8 mouse cellular contexts compared by ENCODE assay signal in genomic region chr6:5383336-5384177, GRCm38 (mm10). TPM values are rescaled to one million over a fixed set of nuclear protein-coding genes. Genes with fewer than 3 reads are reported as not detected.
DNase-seq lines count a peak whose midpoint lies in the region; ATAC-seq and TF ChIP-seq lines count a peak whose summit lies in the region.

TSS of gene Asb4 (plus strand) at chr6:5383386.

- DNase-seq in cerebellum, postnatal 10 days = peak; percentile 36 to 58
- DNase-seq in cerebellum, adult 8-10 months = no peak
- DNase-seq in right cerebral cortex, postnatal 25 days = peak; percentile 8
- no peak for DNase-seq in right cerebral cortex, postnatal 4 days
- DNase-seq in limb, embryonic 14.5 days (ENCODE audit: low spot score) = peak; percentile 32
- DNase-seq in left cerebral cortex, adult 8-10 months (ENCODE audit: low spot score in 2 of 2) = no peak
- no peak for DNase-seq in kidney, adult 2 months

- no peaks in the 10 kb centered on the region for H3K9me3 ChIP-seq in limb, embryonic 14.5 days (ENCODE audit: control insufficient read depth, low read length)
- H3K9me3 ChIP-seq in neural tube, embryonic 14.5 days (ENCODE audit: control insufficient read depth, low read length) = no peaks in the 10 kb centered on the region

- peak within 1 kb of the TSS; percentile 61 for H3K4me2 ChIP-seq in limb, embryonic 14.5 days (replicated peaks; ENCODE audit: low read depth, low read length, severe bottlenecking)
- peak within 1 kb of the TSS; percentile 51 for H3K4me2 ChIP-seq in neural tube, embryonic 14.5 days (ENCODE audit: low read depth, low read length)

- TF ChIP-seq POLR2A in limb, embryonic 14.5 days (IDR thresholded peaks at IDR 0.05; ENCODE audit: borderline replicate concordance, extremely low read depth, insufficient read depth, insufficient read length) = no peak
- TF ChIP-seq POLR2A in kidney, adult 2 months (IDR thresholded peaks at IDR 0.05; ENCODE audit: low read depth, low read length) = no peak

- ATAC-seq in limb, embryonic 14.5 days (ENCODE audit: low FRiP score, low read depth) = no peak
- peak; percentile 68; the same call in 1 of the 2 replicates for ATAC-seq in neural tube, embryonic 14.5 days (ENCODE audit: low read depth)

- no peaks in the 10 kb centered on the region for H3K36me3 ChIP-seq in limb, embryonic 14.5 days (ENCODE audit: control insufficient read depth, insufficient read depth, low read length)
- H3K36me3 ChIP-seq in neural tube, embryonic 14.5 days (ENCODE audit: control insufficient read depth, insufficient read depth, low read length) = no peaks in the 10 kb centered on the region
- H3K36me3 ChIP-seq in kidney, adult 2 months (ENCODE audit: control insufficient read depth, insufficient read depth, low read length) = no peaks in the 10 kb centered on the region

- TF ChIP-seq CTCF in kidney, adult 2 months (conservative IDR thresholded peaks at IDR 0.05; ENCODE audit: insufficient read depth, insufficient read length, low read depth, low read length) = no peak

- peak within 1 kb of the TSS; percentile 43; the same call in 1 of the 2 replicates for H3K27ac ChIP-seq in limb, embryonic 14.5 days (replicated peaks; ENCODE audit: low read depth, low read length)
- H3K27ac ChIP-seq in neural tube, embryonic 14.5 days (ENCODE audit: low read depth, low read length) = peak within 1 kb of the TSS; percentile 49
- H3K27ac ChIP-seq in kidney, adult 2 months (ENCODE audit: insufficient read depth, low read depth, low read length) = no peak within 1 kb of the TSS

- 4% methylated on average over 19 of the region's 19 CpGs for WGBS in limb, embryonic 14.5 days
- 3% methylated on average over 19 of the region's 19 CpGs for WGBS in neural tube, embryonic 14.5 days
- 21% methylated on average over 19 of the region's 19 CpGs for WGBS in kidney, adult 2 months

- no peaks in the 10 kb centered on the region for H3K27me3 ChIP-seq in limb, embryonic 14.5 days (ENCODE audit: control insufficient read depth, insufficient read depth, low read length)
- H3K27me3 ChIP-seq in neural tube, embryonic 14.5 days (ENCODE audit: control insufficient read depth, insufficient read depth, low read length) = no peaks in the 10 kb centered on the region
- H3K27me3 ChIP-seq in kidney, adult 2 months (replicated peaks; ENCODE audit: control insufficient read depth, insufficient read depth, low read length) = peaks cover 8% of the 10 kb centered on the region

- peak within 1 kb of the TSS; percentile 35 for H3K4me3 ChIP-seq in limb, embryonic 14.5 days (replicated peaks; ENCODE audit: low read length)
- peak within 1 kb of the TSS; percentile 20 for H3K4me3 ChIP-seq in neural tube, embryonic 14.5 days (ENCODE audit: low read depth, low read length)
- no peak within 1 kb of the TSS; the same call in 1 of the 2 replicates for H3K4me3 ChIP-seq in kidney, adult 2 months (ENCODE audit: insufficient read depth, low read depth, low read length)

- peak within 1 kb of the TSS; percentile 46 for H3K9ac ChIP-seq in limb, embryonic 14.5 days (ENCODE audit: low read depth, low read length, severe bottlenecking)
- peak within 1 kb of the TSS; percentile 43 for H3K9ac ChIP-seq in neural tube, embryonic 14.5 days (replicated peaks; ENCODE audit: low read depth, low read length)

- H3K4me1 ChIP-seq in limb, embryonic 14.5 days (ENCODE audit: control insufficient read depth, insufficient read depth, low read length) = peaks cover 28% of the 10 kb centered on the region
- peaks cover 38% of the 10 kb centered on the region for H3K4me1 ChIP-seq in neural tube, embryonic 14.5 days (ENCODE audit: control insufficient read depth, insufficient read depth, low read length)
- H3K4me1 ChIP-seq in kidney, adult 2 months (ENCODE audit: control insufficient read depth, insufficient read depth, low read length) = peaks cover 8% of the 10 kb centered on the region; the same call in 1 of the 2 replicates

RNA-seq across cellular contexts. Expression of gene Asb4, which starts in this region (rescaled TPM):
- 43.9 and 49.5 TPM in 2 replicates for polyA plus RNA-seq in limb, embryonic 14.5 days (2012; rRNA removed)
- polyA plus RNA-seq in limb, embryonic 14.5 days (2014; fragmentation: Nextera tagmentation; extraction: Ambion mirVana) = 29.4 and 31.4 TPM in 2 replicates
- polyA plus RNA-seq in neural tube, embryonic 14.5 days (2014; fragmentation: Nextera tagmentation; extraction: Ambion mirVana) = 6.7 and 10.3 TPM in 2 replicates
- 1 to 10 TPM in 1 of 4 experiments, under 1 TPM in 3; 0.48 to 1.3 (median 0.56) TPM for total RNA-seq in left cerebral cortex, adult 8-10 months (2022)
- polyA plus RNA-seq in kidney, adult 2 months (2012; rRNA removed) = 0.42 and 0.69 TPM in 2 replicates

Comparison
In these comparisons a context has a peak if more than half of its experiments do, and no peak if none do; other contexts are left out.
1. DNase-seq: peak in cerebellum, postnatal 10 days (2 of 2), right cerebral cortex, postnatal 25 days (single experiment) and limb, embryonic 14.5 days (single experiment); none in cerebellum, adult 8-10 months (single experiment), right cerebral cortex, postnatal 4 days (single experiment), left cerebral cortex, adult 8-10 months (0 of 2) and kidney, adult 2 months (single experiment).